Mouse (Mus musculus): ENCODE measurements around the gene Plekho1.

Gene Plekho1

GRCm38 (mm10) chr3:95950763-95951551 is 44.8 kb downstream of the Plekho1 start:
- DNase-seq (ENCODE audit: low spot score) = peak; percentile 77

GRCm38 (mm10) chr3:95948325-95948724 is 47.5 kb downstream of the Plekho1 start:
- no peak for DNase-seq (ENCODE audit: low spot score)

- DNase-seq (ENCODE audit: low spot score) = no peak
Measured at GRCm38 (mm10) chr3:95945731-95946240, 50.0 kb downstream of the Plekho1 start.

GRCm38 (mm10) chr3:95944742-95945141 is 51.1 kb downstream of the Plekho1 start:
- no peak for DNase-seq (ENCODE audit: low spot score)

DNA sequence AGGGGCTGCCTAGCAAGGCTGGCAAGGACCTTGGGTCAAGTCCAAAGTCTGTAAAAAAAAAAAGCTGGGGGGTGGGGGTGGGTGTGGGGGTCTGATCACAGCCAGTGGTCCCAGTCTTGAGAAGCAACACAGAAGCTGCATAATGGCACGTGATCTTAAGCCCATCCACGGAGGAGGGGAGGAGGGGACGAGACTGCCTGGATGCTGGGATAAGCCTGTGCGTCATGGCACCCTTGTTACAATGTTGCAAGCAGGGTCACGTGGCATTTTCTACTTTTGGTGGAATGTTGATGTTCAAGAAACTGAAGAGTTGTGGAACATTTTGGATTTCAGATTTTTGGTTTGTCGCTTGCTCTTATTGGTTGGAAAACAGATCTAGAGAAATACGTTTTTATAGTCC is 52.6 kb downstream of the Plekho1 start:
- DNase-seq (ENCODE audit: low spot score) = no peak

DNA sequence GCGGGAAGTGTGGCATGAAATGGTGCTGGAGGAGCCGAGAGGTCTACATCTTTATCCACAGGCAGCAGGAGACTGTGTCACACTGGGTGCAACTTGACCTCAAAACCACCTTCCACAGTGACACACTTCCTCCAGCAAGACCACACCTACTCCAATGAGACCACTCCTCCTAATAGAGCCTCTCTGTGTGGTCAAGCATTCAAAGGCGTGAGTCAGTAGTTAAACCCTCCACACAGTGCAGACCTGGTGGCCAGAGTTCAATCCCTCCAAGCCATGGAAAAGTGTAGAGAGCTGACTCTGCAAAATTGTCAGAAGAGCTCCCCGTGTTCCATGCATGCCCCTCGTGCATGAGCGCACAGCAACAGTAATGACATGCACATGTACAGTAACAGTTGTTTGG is 53.1 kb downstream of the Plekho1 start:
- DNase-seq (ENCODE audit: low spot score) = no peak

DNA sequence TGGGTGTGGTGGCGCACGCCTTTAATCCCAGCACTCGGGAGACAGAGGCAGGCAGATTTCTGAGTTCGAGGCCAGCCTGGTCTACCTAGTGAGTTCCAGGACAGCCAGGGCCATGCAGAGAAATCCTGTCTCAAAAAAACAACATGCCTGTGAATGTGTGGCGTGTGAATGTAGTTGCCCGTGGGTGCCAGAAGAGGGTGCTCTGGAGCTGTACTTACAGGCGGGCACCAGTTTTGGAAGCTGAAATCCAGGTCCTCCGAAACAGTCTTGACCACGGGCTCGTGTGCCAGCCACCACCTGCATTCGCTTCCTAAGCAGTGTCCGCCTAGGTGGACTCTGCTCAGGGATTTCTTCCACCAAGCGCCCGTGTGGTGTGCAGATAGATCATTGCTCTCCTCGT is 57.0 kb downstream of the Plekho1 start:
- DNase-seq (ENCODE audit: low spot score) = no peak
